Mouse (Mus musculus) neural tube, embryonic 14.5 days (tissue): Measurements from ENCODE around the gene Fmo6. TPM values are rescaled to one million over a fixed set of nuclear protein-coding genes. Genes with fewer than 3 reads are reported as not detected.

Experiments
- ATAC-seq: fragments of 200-750 bp; cut with Nextera tagmentation; 2 replicates; pipeline ENCODE4 v1.8.0; 2017; ENCODE audit warnings: low read depth, mild to moderate bottlenecking, moderate TSS enrichment, moderate library complexity
- H3K27ac ChIP-seq: fragments of 300-500 bp; sonication (generic); 2 replicates; pipeline ENCODE4 v1.5.1; 2014; ENCODE audit warnings: low read depth, mild to moderate bottlenecking, control low read depth, low read length, moderate library complexity, mixed read lengths
- H3K27me3 ChIP-seq: fragments of 300-500 bp; sonication (generic); 2 replicates; pipeline ENCODE4 v1.6.1; 2014; ENCODE audit warnings: low read length; ENCODE audit not compliant: control insufficient read depth, insufficient read depth
- H3K36me3 ChIP-seq: fragments of 300-500 bp; sonication (generic); 2 replicates; pipeline ENCODE4 v1.6.1; 2014; ENCODE audit warnings: low read length, mixed read lengths; ENCODE audit not compliant: control insufficient read depth, insufficient read depth
- H3K4me1 ChIP-seq: fragments of 300-500 bp; sonication (generic); 2 replicates; pipeline ENCODE4 v1.6.1; 2014; ENCODE audit warnings: low read length; ENCODE audit not compliant: control insufficient read depth, insufficient read depth
- H3K4me2 ChIP-seq: fragments of 300-500 bp; sonication (generic); 2 replicates; pipeline ENCODE4 v1.6.1; 2014; ENCODE audit warnings: mild to moderate bottlenecking, low read depth, low read length, control low read depth
- H3K4me3 ChIP-seq: fragments of 300-500 bp; sonication (generic); 2 replicates; pipeline ENCODE4 v1.5.1; 2014; ENCODE audit warnings: low read depth, low read length, control low read depth, mixed read lengths
- H3K9ac ChIP-seq: fragments of 300-500 bp; sonication (generic); replicated peaks from 2 replicates; pipeline ENCODE4 v1.6.1; 2014; ENCODE audit warnings: low read depth, mild to moderate bottlenecking, control low read depth, low read length, mixed read lengths
- H3K9me3 ChIP-seq: fragments of 300-500 bp; sonication (generic); 2 replicates; pipeline ENCODE4 v1.6.1; 2016; ENCODE audit warnings: low read length; ENCODE audit not compliant: control insufficient read depth
- WGBS: fragments of 180-500 bp; shearing (Covaris S2); extraction: QIAGEN DNeasy Blood & Tissue Kit; methylation state at CpG from one replicate; pipeline ENCODE4 v1.1.7; 2014; 5-methylcytosine and 5-hydroxymethylcytosine counted together
- polyA plus RNA-seq: library from polyadenylated mRNA; unstranded; fragments of >200 nt; fragmentation: Nextera tagmentation; extraction: Ambion mirVana; gene quantifications from 2 replicates; pipeline ENCODE4 v1.2.1, GENCODE M21; 2014

Fmo6 gene
- polyA plus RNA-seq, 1 experiment from 2014 or later, result not detected

GRCm38 (mm10) chr1:162930631-162931030 lies 6.7 kb downstream of the Fmo6 start:
- ATAC-seq, result no peak
- no peak overlapping the region for H3K9ac ChIP-seq
- H3K27ac ChIP-seq, result no peak overlapping the region
- no peaks in the 10 kb centered on the region for H3K27me3 ChIP-seq
- H3K36me3 ChIP-seq, result no peaks in the 10 kb centered on the region
- H3K4me3 ChIP-seq, result no peak overlapping the region
- no peaks in the 10 kb centered on the region for H3K9me3 ChIP-seq
- H3K4me2 ChIP-seq, result no peak overlapping the region
- 82% methylated on average over 2 of the region's 2 CpGs for WGBS
- no peaks in the 10 kb centered on the region for H3K4me1 ChIP-seq

GRCm38 (mm10) chr1:162929146-162929545 lies 8.2 kb downstream of the Fmo6 start:
- Histone ChIP-seq H3K36me3 (no peaks in the 10 kb centered on the region), H3K4me1 (no peaks in the 10 kb centered on the region), H3K9me3 (no peaks in the 10 kb centered on the region), H3K4me3 (no peak overlapping the region), H3K9ac (no peak overlapping the region), H3K27ac (no peak overlapping the region), H3K4me2 (no peak overlapping the region), H3K27me3 (no peaks in the 10 kb centered on the region)
- no peak for ATAC-seq
- 88% methylated on average over 3 of the region's 3 CpGs for WGBS

GRCm38 (mm10) chr1:162925121-162925520 lies 12.2 kb downstream of the Fmo6 start:
- no peaks in the 10 kb centered on the region for H3K27me3 ChIP-seq
- no peaks in the 10 kb centered on the region for H3K4me1 ChIP-seq
- no peak overlapping the region for H3K4me3 ChIP-seq
- ATAC-seq, result no peak
- no peak overlapping the region for H3K4me2 ChIP-seq
- 60% methylated on average over 1 of the region's 1 CpGs for WGBS
- no peaks in the 10 kb centered on the region for H3K36me3 ChIP-seq
- no peak overlapping the region for H3K27ac ChIP-seq
- H3K9ac ChIP-seq, result no peak overlapping the region
- no peaks in the 10 kb centered on the region for H3K9me3 ChIP-seq

GRCm38 (mm10) chr1:162916661-162917060 lies 20.7 kb downstream of the Fmo6 start:
- no peak overlapping the region for H3K9ac ChIP-seq
- H3K4me2 ChIP-seq, result no peak overlapping the region
- H3K27ac ChIP-seq, result no peak overlapping the region
- no peaks in the 10 kb centered on the region for H3K9me3 ChIP-seq
- no peak overlapping the region for H3K4me3 ChIP-seq
- no peaks in the 10 kb centered on the region for H3K4me1 ChIP-seq
- no peaks in the 10 kb centered on the region for H3K36me3 ChIP-seq
- 84% methylated on average over 8 of the region's 8 CpGs for WGBS
- ATAC-seq, result no peak
- H3K27me3 ChIP-seq, result no peaks in the 10 kb centered on the region

- no peaks in the 10 kb centered on the region for H3K9me3 ChIP-seq
- H3K9ac ChIP-seq, result no peak overlapping the region
- H3K36me3 ChIP-seq, result no peaks in the 10 kb centered on the region
- H3K4me3 ChIP-seq, result no peak overlapping the region
- H3K27me3 ChIP-seq, result no peaks in the 10 kb centered on the region
- H3K4me2 ChIP-seq, result no peak overlapping the region
- H3K27ac ChIP-seq, result no peak overlapping the region
- no peaks in the 10 kb centered on the region for H3K4me1 ChIP-seq
- WGBS, result 86% methylated on average over 4 of the region's 4 CpGs
- no peak for ATAC-seq
Observed at GRCm38 (mm10) chr1:162914932-162915556, 22.3 kb downstream of the Fmo6 start.

GRCm38 (mm10) chr1:162912085-162912484 lies 25.2 kb downstream of the Fmo6 start:
- H3K4me2 ChIP-seq, result no peak overlapping the region
- no peak for ATAC-seq
- no peaks in the 10 kb centered on the region for H3K36me3 ChIP-seq

GRCm38 (mm10) chr1:162901879-162902278 lies 35.4 kb downstream of the Fmo6 start:
- WGBS, result 39% methylated on average over 4 of the region's 4 CpGs
- Histone ChIP-seq H3K4me1 (no peaks in the 10 kb centered on the region), H3K9me3 (no peaks in the 10 kb centered on the region), H3K36me3 (no peaks in the 10 kb centered on the region), H3K4me2 (no peak overlapping the region), H3K4me3 (no peak overlapping the region), H3K27me3 (no peaks in the 10 kb centered on the region), H3K9ac (no peak overlapping the region), H3K27ac (no peak overlapping the region)
- peak; percentile 94 for ATAC-seq

More at GRCm38 (mm10) chr1:162912085-162912484, 25.2 kb downstream of the Fmo6 start:
- no peaks in the 10 kb centered on the region for H3K4me1 ChIP-seq
- no peak overlapping the region for H3K9ac ChIP-seq
- H3K9me3 ChIP-seq, result no peaks in the 10 kb centered on the region
- no peak overlapping the region for H3K4me3 ChIP-seq
- no peak overlapping the region for H3K27ac ChIP-seq
- no peaks in the 10 kb centered on the region for H3K27me3 ChIP-seq

GRCm38 (mm10) chr1:162897838-162898811 lies 39.2 kb downstream of the Fmo6 start, which contains the start of gene Fmo2:
TSS of gene Fmo2 (minus strand) at chr1:162898726.
- Histone ChIP-seq H3K9ac (no peak within 1 kb of the TSS), H3K4me2 (no peak within 1 kb of the TSS), H3K27me3 (no peaks in the 10 kb centered on the region), H3K27ac (no peak within 1 kb of the TSS), H3K4me1 (no peaks in the 10 kb centered on the region), H3K36me3 (no peaks in the 10 kb centered on the region), H3K9me3 (no peaks in the 10 kb centered on the region), H3K4me3 (no peak within 1 kb of the TSS)
- WGBS, result 78% methylated on average over 14 of the region's 14 CpGs
- no peak for ATAC-seq

- Histone ChIP-seq H3K9ac (no peak overlapping the region), H3K4me3 (no peak overlapping the region), H3K4me1 (no peaks in the 10 kb centered on the region), H3K27me3 (no peaks in the 10 kb centered on the region), H3K4me2 (no peak overlapping the region), H3K27ac (no peak overlapping the region), H3K9me3 (no peaks in the 10 kb centered on the region), H3K36me3 (no peaks in the 10 kb centered on the region)
- peak; percentile 67; the same call in 1 of the 2 replicates for ATAC-seq
- WGBS, result 46% methylated on average over 6 of the region's 6 CpGs
Observed at GRCm38 (mm10) chr1:162895900-162896299, 41.4 kb downstream of the Fmo6 start.
